Mouse (Mus musculus) macrophage (primary cell): ENCODE results near the gene Chac2. TPM values are rescaled to one million over a fixed set of nuclear protein-coding genes. Genes with fewer than 3 reads are reported as not detected.
"Not testable (repeated sequence)": the region's sequence is repeated elsewhere in the genome, so short reads cannot be mapped to it uniquely, and the experiment has no call there.

Experiments
- H3K27ac ChIP-seq: fragments of 350-480 bp; formaldehyde crosslinking; 2 replicates; pipeline ENCODE4 v1.9.0; 2021
- H3K36me3 ChIP-seq: fragments of 350-480 bp; formaldehyde crosslinking; 2 replicates; pipeline ENCODE4 v1.9.0; 2021; ENCODE audit errors: inconsistent target
- H3K4me3 ChIP-seq: fragments of 350-480 bp; formaldehyde crosslinking; 2 replicates; pipeline ENCODE4 v1.9.0; 2021; ENCODE audit errors: inconsistent target
- H3K79me2 ChIP-seq: fragments of 350-480 bp; formaldehyde crosslinking; 2 replicates; pipeline ENCODE4 v1.9.0; 2021; ENCODE audit errors: inconsistent target
- WGBS: methylation state at CpG from one replicate; pipeline ENCODE4 v1.1.7; 2026; ENCODE audit warnings: inconsistent platforms; ENCODE audit not compliant: missing documents; 5-methylcytosine and 5-hydroxymethylcytosine counted together
- polyA plus RNA-seq: library from polyadenylated mRNA; stranded (reverse); fragments of 250-400 nt; gene quantifications from 3 replicates; pipeline ENCODE4 v1.2.4, GENCODE M21; 2018; ENCODE audit warnings: inconsistent platforms
- total RNA-seq, 78 experiments: library from RNA; depleted of rRNA; stranded (reverse); fragments of 250-400 nt; gene quantifications; 1 replicate in 9 of 78; 2 replicates in 24 of 78; 3 replicates in 43 of 78; 4 replicates in 2 of 78; pipeline ENCODE4 v1.2.4; 2018; ENCODE audit warnings: inconsistent platforms in 56 of 78

The Chac2 gene
- 1 to 10 TPM in 18 of 26 experiments, under 1 TPM in 5, not detected in 3; 0.74 to 6.5 (median 1.8) TPM for total RNA-seq (2018; cell fraction: chromatin; rRNA removed)
- total RNA-seq (2018; cell fraction: cytosol; rRNA removed), result 1 to 10 TPM; 2.9 to 9.6 (median 5.8) TPM
- total RNA-seq (2018; cell fraction: nucleus; rRNA removed), result 1 to 10 TPM in 22 of 26 experiments, under 1 TPM in 3, not detected in 1; 0.72 to 9.7 (median 4.1) TPM
- 7.1 to 8.0 TPM (median 7.7 TPM) in 3 replicates for polyA plus RNA-seq

DNA sequence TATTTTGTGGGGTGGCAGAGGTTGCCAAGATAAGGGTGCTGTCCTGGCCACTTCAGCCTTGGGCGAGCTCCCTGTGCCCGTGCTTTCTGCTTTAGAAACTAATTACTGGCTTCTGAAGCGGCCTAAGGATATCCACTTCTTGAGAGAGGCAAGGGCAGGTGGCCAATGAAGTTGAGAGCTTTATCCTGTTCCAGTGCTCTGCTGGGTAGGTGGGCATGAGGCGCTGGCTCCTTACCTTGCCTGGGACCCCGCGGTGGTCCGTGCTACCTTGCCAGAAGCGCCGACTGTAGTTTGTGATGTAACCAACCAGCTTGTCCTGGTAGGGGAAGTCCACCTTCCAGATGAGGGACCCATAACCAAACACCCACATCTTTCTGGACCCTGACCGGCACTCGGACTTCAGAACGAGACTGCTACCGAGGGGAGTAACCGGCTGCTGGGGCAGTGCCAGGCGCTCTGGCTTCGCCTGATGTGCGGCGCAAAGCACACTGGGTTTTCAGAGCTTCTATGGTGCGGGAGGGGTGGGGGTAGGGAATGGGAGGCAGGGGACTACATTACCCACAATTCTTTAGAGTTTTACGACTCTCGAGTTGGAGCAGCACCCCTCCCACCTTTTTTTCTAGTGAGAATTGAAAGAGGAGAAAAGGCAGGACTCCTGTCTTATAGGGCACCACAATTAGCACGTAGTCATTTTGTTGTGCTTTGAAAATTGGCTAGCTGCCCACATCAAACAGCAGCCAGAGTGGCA lies at the start of gene Chac2:
Gene Chac2, minus strand, starts transcription at position 474 of the 748 bp plus-strand sequence.
- H3K4me3 ChIP-seq, result peak within 1 kb of the TSS; percentile 82
- peaks cover 44% of the 10 kb centered on the region for H3K79me2 ChIP-seq

GRCm38 (mm10) chr11:31034958-31035357 lies 48.8 kb upstream of the Chac2 start:
- Histone ChIP-seq H3K36me3 (no peaks in the 10 kb centered on the region), H3K27ac (no peak overlapping the region), H3K4me3 (no peak overlapping the region), H3K79me2 (no peaks in the 10 kb centered on the region)
- WGBS, result 95% methylated on average over 4 of the region's 4 CpGs

More for the DNA sequence above, at the start of gene Chac2:
- Histone ChIP-seq H3K27ac (peak within 1 kb of the TSS; percentile 47), H3K36me3 (no peaks in the 10 kb centered on the region)
- WGBS, result 1% methylated on average over 22 of the region's 22 CpGs

DNA sequence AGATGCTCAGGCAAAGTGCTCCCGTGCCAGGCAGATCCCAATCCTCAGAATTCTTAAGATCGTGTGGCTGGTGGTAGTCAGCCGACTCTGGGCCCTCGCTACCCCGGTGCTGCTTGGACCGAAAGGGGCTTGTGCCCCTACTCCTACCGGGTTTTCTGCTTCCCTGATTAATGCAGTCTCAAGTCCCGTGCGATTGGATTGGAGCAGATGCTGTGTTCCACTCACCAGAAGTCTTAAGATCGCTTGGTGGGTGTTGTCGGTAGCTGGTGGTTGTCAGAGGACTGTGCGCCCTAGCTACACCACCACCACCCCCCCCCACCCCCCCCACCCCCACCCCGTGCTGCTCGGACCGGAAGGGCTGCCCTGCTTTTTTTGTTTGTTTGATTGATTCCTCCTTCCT lies 31.3 kb upstream of the Chac2 start:
- not testable (repeated sequence) for H3K27ac ChIP-seq, H3K4me3 ChIP-seq, H3K36me3 ChIP-seq, H3K79me2 ChIP-seq
- 90% methylated on average over 10 of the region's 15 CpGs for WGBS

DNA sequence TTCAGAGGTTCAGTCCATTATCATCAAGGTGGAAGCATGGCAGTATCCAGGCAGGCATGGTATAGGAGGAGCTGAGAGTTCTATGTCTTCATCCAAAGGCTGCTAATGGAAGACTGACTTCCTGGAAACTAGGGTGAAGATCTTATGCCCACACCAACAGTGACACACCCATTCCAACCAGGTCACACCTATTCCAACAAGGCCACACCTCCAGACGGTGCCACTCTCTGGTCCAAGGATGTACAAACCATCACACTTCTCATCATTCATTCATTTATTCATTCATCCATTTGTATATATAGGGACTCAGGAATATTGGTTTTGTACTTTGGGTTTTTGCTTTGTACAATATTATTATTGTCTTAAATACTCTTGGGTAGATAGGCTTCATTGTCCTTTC lies 23.5 kb upstream of the Chac2 start:
- not testable (repeated sequence) for H3K79me2 ChIP-seq, H3K27ac ChIP-seq, H3K4me3 ChIP-seq, H3K36me3 ChIP-seq
- 100% methylated on average over 1 of the region's 1 CpGs for WGBS

GRCm38 (mm10) chr11:31001169-31001908 lies 15.2 kb upstream of the Chac2 start:
- Histone ChIP-seq H3K4me3 (no peak overlapping the region), H3K36me3 (no peaks in the 10 kb centered on the region), H3K79me2 (no peaks in the 10 kb centered on the region), H3K27ac (no peak overlapping the region)
- WGBS, result 97% methylated on average over 4 of the region's 4 CpGs

GRCm38 (mm10) chr11:31000028-31000427 lies 13.9 kb upstream of the Chac2 start:
- Histone ChIP-seq H3K36me3 (no peaks in the 10 kb centered on the region), H3K4me3 (no peak overlapping the region), H3K27ac (no peak overlapping the region), H3K79me2 (no peaks in the 10 kb centered on the region)
- WGBS, result 20% methylated on average over 2 of the region's 2 CpGs

GRCm38 (mm10) chr11:30998704-30999103 lies 12.6 kb upstream of the Chac2 start:
- H3K4me3 ChIP-seq, result no peak overlapping the region
- H3K79me2 ChIP-seq, result no peaks in the 10 kb centered on the region
- H3K36me3 ChIP-seq, result no peaks in the 10 kb centered on the region
- no peak overlapping the region for H3K27ac ChIP-seq
- WGBS, result 94% methylated on average over 2 of the region's 2 CpGs

- WGBS, result 87% methylated on average over 5 of the region's 5 CpGs
- no peaks in the 10 kb centered on the region for H3K36me3 ChIP-seq
- no peak overlapping the region for H3K4me3 ChIP-seq
- no peaks in the 10 kb centered on the region; the same call in 1 of the 2 replicates for H3K79me2 ChIP-seq
- no peak overlapping the region for H3K27ac ChIP-seq
Measured at GRCm38 (mm10) chr11:30998199-30998598, 12.0 kb upstream of the Chac2 start.

- no peak overlapping the region for H3K4me3 ChIP-seq
- 97% methylated on average over 3 of the region's 3 CpGs for WGBS
- no peaks in the 10 kb centered on the region; the same call in 1 of the 2 replicates for H3K79me2 ChIP-seq
- H3K36me3 ChIP-seq, result no peaks in the 10 kb centered on the region
- H3K27ac ChIP-seq, result no peak overlapping the region
Measured at GRCm38 (mm10) chr11:30996670-30997069, 10.5 kb upstream of the Chac2 start.

- H3K27ac ChIP-seq, result peak overlapping the region; percentile 47
- peaks cover 42% of the 10 kb centered on the region for H3K79me2 ChIP-seq
- peak overlapping the region; percentile 82 for H3K4me3 ChIP-seq
- H3K36me3 ChIP-seq, result no peaks in the 10 kb centered on the region
- WGBS, result 0% methylated on average over 2 of the region's 2 CpGs
Measured at GRCm38 (mm10) chr11:30986625-30987017, 471 bp upstream of the Chac2 start.

- Histone ChIP-seq H3K79me2 (peaks cover 44% of the 10 kb centered on the region), H3K36me3 (no peaks in the 10 kb centered on the region), H3K27ac (no peak overlapping the region), H3K4me3 (no peak overlapping the region)
- WGBS, result 69% methylated on average over 2 of the region's 2 CpGs
Measured at GRCm38 (mm10) chr11:30985237-30985636, 913 bp downstream of the Chac2 start.

- Histone ChIP-seq H3K27ac (peak within 1 kb of the TSS; percentile 34), H3K4me3 (peak within 1 kb of the TSS; percentile 78), H3K36me3 (peaks cover 20% of the 10 kb centered on the region; the same call in 1 of the 2 replicates), H3K79me2 (peaks cover 30% of the 10 kb centered on the region; the same call in 1 of the 2 replicates)
- under 1% methylated on average over 40 of the region's 40 CpGs for WGBS
Measured at GRCm38 (mm10) chr11:30954279-30954725, 31.8 kb downstream of the Chac2 start, which contains the start of gene Erlec1. Gene Erlec1, minus strand, starts transcription at chr11:30954335.

GRCm38 (mm10) chr11:30953469-30954154 lies 32.5 kb downstream of the Chac2 start:
- Histone ChIP-seq H3K79me2 (peaks cover 30% of the 10 kb centered on the region; the same call in 1 of the 2 replicates), H3K27ac (peak overlapping the region; percentile 34), H3K4me3 (peak overlapping the region; percentile 78), H3K36me3 (peaks cover 27% of the 10 kb centered on the region; the same call in 1 of the 2 replicates)
- 2% methylated on average over 31 of the region's 32 CpGs for WGBS

DNA sequence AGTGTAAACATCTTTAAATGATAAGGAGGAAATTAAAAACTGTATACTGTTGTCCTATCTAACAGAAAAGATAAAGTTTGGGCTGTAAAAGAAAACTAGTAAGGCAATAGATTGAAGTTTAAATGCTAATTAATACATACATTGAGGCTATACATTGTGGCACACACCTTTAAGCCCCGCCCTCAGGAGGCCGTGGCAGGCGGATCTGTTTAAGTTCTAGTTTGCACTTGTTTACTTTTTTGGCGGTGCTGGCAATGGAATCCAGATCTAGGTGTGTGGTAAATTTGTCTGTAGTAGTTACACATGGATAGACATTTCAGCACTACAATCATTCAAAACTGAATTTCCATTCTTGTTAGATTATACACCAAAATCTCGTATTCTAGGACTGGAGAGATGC lies 33.3 kb downstream of the Chac2 start:
- Histone ChIP-seq H3K79me2 (peaks cover 30% of the 10 kb centered on the region; the same call in 1 of the 2 replicates), H3K36me3 (peaks cover 33% of the 10 kb centered on the region), H3K27ac (no peak overlapping the region), H3K4me3 (peak overlapping the region; percentile 78; the same call in 1 of the 2 replicates)
- WGBS, result 75% methylated on average over 5 of the region's 5 CpGs
